Mouse (Mus musculus) limb, embryonic 11.5 days (tissue): ENCODE data around the gene Arfgap2. TPM values are rescaled to one million over a fixed set of nuclear protein-coding genes. Genes with fewer than 3 reads are reported as not detected.
A peak's percentile ranks its signal among the peaks of the same experiment; 100 is the strongest.

Experiments used
- ATAC-seq: fragments of 200-750 bp; cut with Nextera tagmentation; 2 replicates; pipeline ENCODE4 v1.8.0; 2017; ENCODE audit warnings: low read depth; ENCODE audit not compliant: insufficient number of reproducible peaks, low FRiP score, low TSS enrichment
- DNase-seq: peaks from one replicate; pipeline ENCODE4 v3.0.0-alpha.2; 2015; ENCODE audit warnings: low spot score
- H3K27ac ChIP-seq: fragments of 300-500 bp; sonication (generic); replicated peaks from 2 replicates; pipeline ENCODE4 v1.5.1; 2014; ENCODE audit warnings: low read depth, mild to moderate bottlenecking, low read length
- H3K27me3 ChIP-seq: fragments of 300-500 bp; sonication (generic); 2 replicates; pipeline ENCODE4 v1.6.1; 2014; ENCODE audit warnings: mild to moderate bottlenecking, low read length, mixed read lengths; ENCODE audit not compliant: control insufficient read depth, insufficient read depth
- H3K36me3 ChIP-seq: fragments of 300-500 bp; sonication (generic); 2 replicates; pipeline ENCODE4 v1.6.1; 2014; ENCODE audit warnings: mild to moderate bottlenecking, low read length, moderate library complexity, mixed read lengths; ENCODE audit not compliant: control insufficient read depth, insufficient read depth
- H3K4me1 ChIP-seq: fragments of 300-500 bp; sonication (generic); 2 replicates; pipeline ENCODE4 v1.6.1; 2014; ENCODE audit warnings: low read length, mixed read lengths; ENCODE audit not compliant: control insufficient read depth, insufficient read depth
- H3K4me2 ChIP-seq: fragments of 300-500 bp; sonication (generic); 2 replicates; pipeline ENCODE4 v1.6.1; 2014; ENCODE audit warnings: low read depth, mild to moderate bottlenecking, moderate library complexity; ENCODE audit not compliant: severe bottlenecking
- H3K4me3 ChIP-seq: fragments of 300-500 bp; sonication (generic); 2 replicates; pipeline ENCODE4 v1.5.1; 2014; ENCODE audit warnings: low read depth, low read length
- H3K9ac ChIP-seq: fragments of 300-500 bp; sonication (generic); 2 replicates; pipeline ENCODE4 v1.6.1; 2014; ENCODE audit warnings: mild to moderate bottlenecking, low read length
- H3K9me3 ChIP-seq: fragments of 300-500 bp; sonication (generic); 2 replicates; pipeline ENCODE4 v1.6.1; 2016; ENCODE audit warnings: low read length; ENCODE audit not compliant: control insufficient read depth
- WGBS: fragments of 180-500 bp; shearing (Covaris S2); extraction: QIAGEN DNeasy Blood & Tissue Kit; methylation state at CpG from one replicate; pipeline ENCODE4 v1.1.7; 2014; 5-methylcytosine and 5-hydroxymethylcytosine counted together
- polyA plus RNA-seq: library from polyadenylated mRNA; unstranded; fragments of >200 nt; fragmentation: Nextera tagmentation; extraction: Ambion mirVana; gene quantifications from 2 replicates; pipeline ENCODE4 v1.2.1, GENCODE M21; 2014

Arfgap2 gene
- polyA plus RNA-seq, 1 experiment from 2014 or later = 89.4 TPM

DNA sequence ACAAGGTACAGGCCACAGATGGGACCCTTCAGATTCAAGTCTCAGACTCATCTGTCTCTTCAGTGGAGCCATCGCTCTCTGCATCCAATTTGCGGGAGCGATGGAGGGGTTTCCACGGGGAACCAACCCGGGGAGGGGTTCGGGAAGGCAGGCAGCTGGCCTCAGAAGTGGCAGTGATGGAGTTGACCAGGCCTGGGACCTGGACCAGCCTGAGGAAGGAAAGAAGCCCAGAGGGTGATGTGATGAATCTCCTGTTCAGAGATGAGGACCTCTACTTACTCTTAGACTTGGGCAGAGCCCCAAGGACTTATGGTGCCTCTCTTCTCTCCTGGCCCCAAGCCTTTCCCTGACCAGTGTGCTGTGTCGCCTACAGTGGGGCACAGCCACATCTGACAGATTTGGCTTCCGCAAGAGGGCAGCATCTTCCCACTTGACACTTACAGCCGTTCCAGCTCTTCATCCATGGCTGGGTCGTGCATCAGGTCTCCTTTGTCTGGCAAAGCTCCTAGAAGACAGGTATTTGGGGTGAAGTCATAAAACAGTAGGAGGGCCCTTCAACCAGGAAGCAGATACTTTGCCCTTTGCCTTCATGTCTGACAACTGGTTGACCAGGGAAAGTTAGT is 14.1 kb downstream of the Arfgap2 start:
- H3K4me3 ChIP-seq = no peak overlapping the region
- H3K9me3 ChIP-seq = no peaks in the 10 kb centered on the region
- 35% methylated on average over 10 of the region's 10 CpGs for WGBS
- H3K36me3 ChIP-seq = peaks cover 20% of the 10 kb centered on the region
- H3K4me2 ChIP-seq = no peak overlapping the region
- peaks cover 4% of the 10 kb centered on the region for H3K4me1 ChIP-seq
- DNase-seq = peak; percentile 75
- H3K27me3 ChIP-seq = no peaks in the 10 kb centered on the region
- no peak overlapping the region for H3K9ac ChIP-seq
- 0 out of 2 replicates have a peak, but pooled peaks have one; percentile 19 for ATAC-seq
- no peak overlapping the region; the same call in 1 of the 2 replicates for H3K27ac ChIP-seq

DNA sequence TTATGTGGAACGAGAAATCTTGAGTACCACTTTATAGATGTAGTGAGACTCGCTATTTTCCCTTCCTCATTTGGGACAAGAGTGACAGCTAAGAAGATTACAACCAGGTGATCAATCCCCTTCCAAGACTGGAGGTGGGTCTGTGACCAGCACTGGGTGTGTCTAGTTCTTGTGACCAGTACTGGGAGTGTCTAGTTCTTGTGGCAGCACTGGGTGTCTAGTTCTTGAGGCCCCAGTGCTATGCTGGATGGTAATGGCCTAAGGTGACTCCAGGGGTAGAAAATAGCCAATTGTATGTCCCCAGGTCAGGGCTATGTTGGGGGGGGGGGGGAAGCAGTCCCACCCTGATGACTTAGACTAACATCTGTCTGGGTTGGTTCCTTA is 14.6 kb downstream of the Arfgap2 start:
- ATAC-seq (no peak), DNase-seq (no peak)
- Histone ChIP-seq H3K27me3 (no peaks in the 10 kb centered on the region), H3K4me1 (peaks cover 4% of the 10 kb centered on the region), H3K27ac (no peak overlapping the region), H3K9me3 (no peaks in the 10 kb centered on the region), H3K9ac (no peak overlapping the region), H3K4me3 (no peak overlapping the region), H3K36me3 (peaks cover 18% of the 10 kb centered on the region), H3K4me2 (no peak overlapping the region)
- WGBS = 68% methylated on average over 2 of the region's 2 CpGs

DNA sequence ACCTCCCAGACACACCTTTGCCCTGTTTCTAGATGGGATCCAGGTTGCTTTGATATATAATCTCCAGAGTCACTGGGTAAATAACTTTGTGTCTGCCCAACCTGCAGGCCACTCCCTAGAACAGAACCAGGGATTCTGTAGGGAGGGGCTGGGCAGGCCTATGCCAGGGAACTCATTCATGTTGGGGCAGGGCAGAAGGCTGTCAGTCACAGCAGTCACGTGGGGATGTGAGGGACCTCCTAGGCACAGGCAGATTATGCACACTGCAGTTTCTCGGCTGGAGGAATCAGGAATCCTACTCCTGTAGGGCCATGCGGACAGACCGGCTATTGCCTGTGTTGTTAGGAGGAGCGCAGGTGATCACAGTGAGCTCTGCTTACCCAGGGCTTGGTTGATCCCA is 16.6 kb downstream of the Arfgap2 start:
- no peaks in the 10 kb centered on the region for H3K27me3 ChIP-seq
- H3K4me1 ChIP-seq = peaks cover 4% of the 10 kb centered on the region
- no peak overlapping the region for H3K27ac ChIP-seq
- no peak overlapping the region for H3K4me2 ChIP-seq
- H3K9ac ChIP-seq = no peak overlapping the region
- H3K4me3 ChIP-seq = no peak overlapping the region
- H3K9me3 ChIP-seq = no peaks in the 10 kb centered on the region
- H3K36me3 ChIP-seq = no peaks in the 10 kb centered on the region
- no peak for DNase-seq
- 0 out of 2 replicates have a peak, but pooled peaks have one; percentile 24 for ATAC-seq
- 50% methylated on average over 5 of the region's 5 CpGs for WGBS

DNA sequence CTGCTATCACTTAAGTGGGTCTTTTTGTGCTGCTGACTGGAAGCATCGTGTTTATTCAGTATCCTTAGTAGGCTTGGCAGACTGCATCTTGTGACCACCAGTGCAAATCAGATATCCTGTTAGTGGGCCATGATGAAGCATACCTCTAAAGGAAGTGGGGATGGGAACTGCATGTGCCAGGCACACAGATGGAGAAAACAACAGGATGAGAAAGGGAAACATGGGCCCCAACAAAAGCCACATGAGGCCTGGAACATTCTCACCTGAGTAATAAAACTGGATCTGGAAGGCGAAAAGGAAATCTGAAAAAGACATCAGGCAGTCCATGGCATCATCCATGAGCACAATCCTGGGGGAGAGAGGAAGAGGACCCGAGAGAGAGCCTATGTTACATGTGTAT is 19.2 kb downstream of the Arfgap2 start:
- WGBS = 78% methylated on average over 3 of the region's 3 CpGs
- no peaks in the 10 kb centered on the region for H3K36me3 ChIP-seq
- H3K27me3 ChIP-seq = no peaks in the 10 kb centered on the region
- no peak overlapping the region for H3K4me2 ChIP-seq
- no peak overlapping the region for H3K27ac ChIP-seq
- H3K9me3 ChIP-seq = no peaks in the 10 kb centered on the region
- no peak overlapping the region for H3K9ac ChIP-seq
- no peak for DNase-seq
- H3K4me3 ChIP-seq = no peak overlapping the region
- ATAC-seq = no peak
- H3K4me1 ChIP-seq = peaks cover 4% of the 10 kb centered on the region

DNA sequence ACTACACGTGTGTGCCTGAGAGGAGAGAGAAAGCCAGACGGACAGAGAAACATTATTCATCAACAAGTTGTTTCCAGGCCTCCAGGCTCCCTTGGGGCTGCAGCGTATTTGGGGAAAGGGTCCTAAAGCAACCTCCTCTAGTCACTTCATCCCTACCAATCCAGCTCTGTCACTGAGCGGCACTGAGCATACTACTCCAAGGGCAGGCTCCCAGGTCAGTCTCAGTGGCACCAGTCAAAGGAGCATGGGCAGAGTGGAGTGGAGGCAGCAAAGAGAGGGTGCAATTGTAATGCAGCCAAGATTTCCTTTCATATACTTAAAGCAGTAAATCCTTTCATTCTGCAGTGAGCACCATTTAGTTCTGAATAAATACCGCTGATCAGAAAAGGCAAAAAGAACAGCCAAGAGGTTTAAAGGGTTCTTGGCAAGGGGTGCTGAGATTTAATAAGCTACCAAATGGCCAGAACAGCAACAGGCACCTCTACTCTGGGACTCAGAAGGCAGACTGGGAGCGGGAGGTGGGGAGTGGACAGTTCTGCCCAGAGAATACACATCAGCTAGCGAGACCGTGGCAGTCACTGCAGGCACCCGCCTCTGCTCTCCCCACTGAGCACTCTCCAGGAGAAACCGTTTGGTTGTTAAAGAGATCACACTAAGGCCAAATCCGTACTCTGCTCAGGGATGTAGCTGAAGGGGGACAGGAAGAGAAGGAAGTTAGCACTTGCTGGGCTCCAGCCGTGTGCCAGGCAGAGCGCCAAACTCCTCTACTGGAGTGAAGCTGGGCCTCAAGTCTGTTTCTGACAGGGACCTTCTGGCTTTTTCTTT is 19.8 kb downstream of the Arfgap2 start:
- Histone ChIP-seq H3K9ac (no peak overlapping the region), H3K4me1 (peaks cover 4% of the 10 kb centered on the region), H3K36me3 (no peaks in the 10 kb centered on the region), H3K4me2 (no peak overlapping the region), H3K4me3 (no peak overlapping the region), H3K27ac (no peak overlapping the region), H3K27me3 (no peaks in the 10 kb centered on the region), H3K9me3 (no peaks in the 10 kb centered on the region)
- DNase-seq = no peak
- ATAC-seq = no peak
- 64% methylated on average over 13 of the region's 13 CpGs for WGBS

DNA sequence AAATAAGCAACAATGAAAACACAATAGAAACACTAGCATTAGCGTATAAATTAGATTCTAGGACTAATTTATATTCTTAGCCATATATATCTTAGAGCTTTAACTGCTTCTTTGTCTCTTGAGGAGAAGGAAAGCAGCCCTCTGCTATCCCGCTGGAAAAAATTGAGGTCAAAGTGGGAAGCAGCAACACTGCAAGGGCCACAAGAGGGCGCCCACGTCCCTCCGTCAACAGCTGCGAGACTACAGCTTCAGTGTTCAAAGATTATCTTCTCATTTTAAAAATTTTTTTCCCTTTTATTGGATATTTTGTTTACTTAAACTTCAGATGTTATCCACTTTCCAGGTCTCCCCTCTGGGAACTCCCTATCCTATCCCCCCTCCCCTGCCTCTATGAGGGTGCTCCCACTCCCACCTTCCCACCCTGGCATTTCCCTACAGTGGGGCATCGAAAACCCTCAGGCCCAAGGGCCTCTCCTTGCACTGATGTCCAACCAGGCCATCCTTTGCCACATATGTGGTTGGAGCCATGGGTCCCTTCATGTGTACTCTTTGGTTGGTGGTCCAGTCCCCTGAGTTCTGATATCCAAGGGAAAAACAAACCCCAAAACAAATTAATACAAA is 21.2 kb downstream of the Arfgap2 start:
- DNase-seq (peak; percentile 88), ATAC-seq (no peak)
- Histone ChIP-seq H3K9ac (no peak overlapping the region), H3K4me1 (peaks cover 4% of the 10 kb centered on the region), H3K4me2 (no peak overlapping the region), H3K27ac (no peak overlapping the region), H3K27me3 (no peaks in the 10 kb centered on the region), H3K36me3 (no peaks in the 10 kb centered on the region), H3K9me3 (no peaks in the 10 kb centered on the region), H3K4me3 (no peak overlapping the region)
- WGBS = 15% methylated on average over 7 of the region's 7 CpGs

DNA sequence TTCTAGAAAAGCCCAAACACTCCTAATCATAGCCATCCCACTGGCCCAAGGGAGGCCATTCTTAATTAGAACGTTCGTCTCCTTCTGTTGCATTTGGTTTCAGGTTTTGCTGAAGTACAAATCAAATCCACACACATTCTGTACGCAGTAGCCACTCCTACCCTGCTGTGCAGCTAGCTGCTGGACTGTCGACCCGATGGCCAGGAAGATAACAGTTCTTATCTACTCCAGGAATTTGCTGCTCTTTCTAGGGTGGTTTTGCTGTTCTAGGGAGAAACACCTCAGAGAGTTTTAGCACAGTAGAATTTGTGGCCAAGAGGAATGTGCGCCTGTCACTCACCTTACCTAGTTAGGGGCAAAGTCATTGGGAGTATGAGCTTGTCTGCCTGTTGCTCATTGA is 22.8 kb downstream of the Arfgap2 start:
- Histone ChIP-seq H3K9ac (no peak overlapping the region), H3K36me3 (no peaks in the 10 kb centered on the region), H3K4me2 (no peak overlapping the region), H3K4me1 (peaks cover 4% of the 10 kb centered on the region), H3K27me3 (no peaks in the 10 kb centered on the region), H3K9me3 (no peaks in the 10 kb centered on the region), H3K4me3 (no peak overlapping the region), H3K27ac (no peak overlapping the region)
- WGBS = 69% methylated on average over 6 of the region's 6 CpGs
- DNase-seq = no peak
- ATAC-seq = no peak

DNA sequence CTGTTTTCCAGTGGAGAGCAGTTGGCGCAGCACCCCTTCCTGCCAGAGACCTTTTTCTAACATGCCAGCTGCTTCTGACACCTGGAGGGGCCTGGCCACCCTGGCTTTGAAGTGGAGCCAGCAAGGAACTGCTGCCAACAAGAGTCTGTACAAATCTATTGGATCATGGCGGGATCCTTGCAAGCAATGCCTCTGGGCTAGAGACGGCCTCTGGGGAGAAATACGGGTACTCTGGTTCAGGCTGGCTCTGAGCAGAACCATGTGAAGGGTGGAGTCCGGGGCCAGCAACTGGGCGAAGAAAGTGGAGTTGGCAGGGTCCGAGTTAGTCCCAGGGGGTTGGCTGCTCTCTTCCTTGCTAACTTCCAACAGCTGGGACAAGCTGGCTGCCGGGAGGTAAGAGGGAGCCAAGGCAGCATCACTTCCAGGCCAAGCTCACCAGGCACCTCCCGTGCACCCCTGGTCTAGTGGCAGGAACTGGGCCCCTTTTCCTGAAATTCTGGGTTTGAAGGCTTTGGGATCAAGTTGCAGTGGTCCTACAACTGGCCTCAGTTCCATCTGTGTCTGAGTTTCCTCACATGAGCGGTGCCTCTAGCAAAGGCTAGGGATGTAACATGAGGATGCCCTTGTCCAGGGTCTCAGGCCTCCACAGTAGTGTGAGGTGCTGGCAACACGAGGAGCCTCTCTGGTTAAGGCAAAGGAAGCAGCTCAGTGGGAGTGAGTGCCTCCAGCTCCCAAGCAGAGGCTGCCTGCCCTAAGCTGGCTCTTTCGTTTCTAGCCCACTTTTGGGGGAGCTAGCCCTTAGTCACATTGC is 26.6 kb downstream of the Arfgap2 start:
- Histone ChIP-seq H3K27me3 (no peaks in the 10 kb centered on the region), H3K4me2 (no peak overlapping the region), H3K9me3 (no peaks in the 10 kb centered on the region), H3K9ac (no peak overlapping the region), H3K4me1 (no peaks in the 10 kb centered on the region), H3K36me3 (no peaks in the 10 kb centered on the region), H3K27ac (no peak overlapping the region), H3K4me3 (no peak overlapping the region)
- WGBS = 70% methylated on average over 12 of the region's 12 CpGs
- ATAC-seq = no peak
- DNase-seq = no peak
